Mouse (Mus musculus) effector memory CD4-positive, alpha-beta T cell, adult 5 months (primary cell): Measurements from ENCODE around the gene Cdh19. TPM values are rescaled to one million over a fixed set of nuclear protein-coding genes. Genes with fewer than 3 reads are reported as not detected.

ENCODE experiments used
- polyA plus RNA-seq: library from polyadenylated mRNA; unstranded; fragments of 100-300 nt; shearing (Covaris generic); gene quantifications from one replicate; pipeline ENCODE4 v1.2.1, GENCODE M21; 2017

Cdh19 gene
- 0.09 TPM for polyA plus RNA-seq

DNA sequence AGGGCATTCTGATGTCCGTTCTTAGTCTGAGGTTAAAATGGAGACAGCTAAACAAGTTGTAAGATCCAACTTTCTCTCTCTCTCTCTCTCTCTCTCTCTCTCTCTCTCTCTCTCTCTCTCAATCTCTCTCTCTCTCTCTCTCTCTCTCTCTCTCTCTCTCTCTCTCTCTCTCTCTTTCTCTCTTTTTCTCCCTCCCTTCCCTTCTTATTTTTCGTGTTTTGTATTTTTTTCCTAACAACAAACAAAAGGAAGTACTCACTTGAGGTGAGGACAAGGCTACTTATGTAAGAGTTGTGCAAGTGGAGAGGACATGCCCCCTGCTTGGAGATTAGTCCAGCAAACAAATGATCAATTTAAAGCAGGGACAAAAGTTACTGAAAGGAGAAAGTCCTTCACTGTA, at the start of gene Cdh19:
Gene Cdh19, minus strand, starts transcription at position 101 of the 400 bp plus-strand sequence.

